Mouse (Mus musculus) midbrain, postnatal 0 days (tissue): Measurements from ENCODE around the gene Il18bp. TPM values are rescaled to one million over a fixed set of nuclear protein-coding genes. Genes with fewer than 3 reads are reported as not detected.

ENCODE experiments used
- ATAC-seq: fragments of 200-750 bp; cut with Nextera tagmentation; 2 replicates; pipeline ENCODE4 v1.8.0; 2017; ENCODE audit warnings: moderate number of reproducible peaks, mild to moderate bottlenecking, moderate TSS enrichment, moderate library complexity; ENCODE audit not compliant: low FRiP score
- DNase-seq: peaks from one replicate; pipeline ENCODE4 v3.0.0-alpha.2; 2015; ENCODE audit warnings: low spot score
- H3K27ac ChIP-seq: fragments of 300-500 bp; sonication (generic); 2 replicates; pipeline ENCODE4 v1.5.1; 2014; ENCODE audit warnings: low read depth, mild to moderate bottlenecking, low read length, mixed read lengths
- H3K27me3 ChIP-seq: fragments of 300-500 bp; sonication (generic); 2 replicates; pipeline ENCODE4 v1.6.1; 2014; ENCODE audit warnings: low read length, control low read depth, mixed read lengths; ENCODE audit not compliant: insufficient read depth
- H3K36me3 ChIP-seq: fragments of 300-500 bp; sonication (generic); 2 replicates; pipeline ENCODE4 v1.6.1; 2014; ENCODE audit warnings: low read length, control low read depth, mixed read lengths; ENCODE audit not compliant: insufficient read depth
- H3K4me1 ChIP-seq: fragments of 300-500 bp; sonication (generic); 2 replicates; pipeline ENCODE4 v1.6.1; 2014; ENCODE audit warnings: mild to moderate bottlenecking, control low read depth, antibody characterized with exemption, low read length, mixed read lengths; ENCODE audit not compliant: insufficient read depth
- H3K4me2 ChIP-seq: fragments of 300-500 bp; sonication (generic); 2 replicates; pipeline ENCODE4 v1.6.1; 2014; ENCODE audit warnings: low read depth, mild to moderate bottlenecking, low read length, mixed read lengths; ENCODE audit not compliant: poor library complexity, severe bottlenecking
- H3K4me3 ChIP-seq: fragments of 300-500 bp; sonication (generic); 2 replicates; pipeline ENCODE4 v1.5.1; 2014; ENCODE audit warnings: low read depth, mild to moderate bottlenecking, low read length, moderate library complexity
- H3K9ac ChIP-seq: fragments of 300-500 bp; sonication (generic); replicated peaks from 2 replicates; pipeline ENCODE4 v1.6.1; 2014; ENCODE audit warnings: mild to moderate bottlenecking, low read length, moderate library complexity, mixed read lengths; ENCODE audit not compliant: poor library complexity, severe bottlenecking
- H3K9me3 ChIP-seq: fragments of 300-500 bp; sonication (generic); 2 replicates; pipeline ENCODE4 v1.6.1; 2016; ENCODE audit warnings: low read length, control low read depth
- CTCF ChIP-seq: IDR thresholded peaks from 2 replicates; pipeline ENCODE4 v1.5.1; 2016; ENCODE audit warnings: antibody characterized with exemption, mild to moderate bottlenecking
- WGBS: fragments of 180-500 bp; shearing (Covaris S2); extraction: QIAGEN DNeasy Blood & Tissue Kit; methylation state at CpG from one replicate; pipeline ENCODE4 v1.1.7; 2014; 5-methylcytosine and 5-hydroxymethylcytosine counted together
- polyA plus RNA-seq: library from polyadenylated mRNA; unstranded; fragments of >200 nt; fragmentation: Nextera tagmentation; extraction: Ambion mirVana; gene quantifications from 2 replicates; pipeline ENCODE4 v1.2.1, GENCODE M21; 2015
- total RNA-seq: library from RNA; depleted of rRNA; stranded (reverse); fragments of >200 nt; gene quantifications from 2 replicates; pipeline ENCODE4 v1.2.3, GENCODE M21; 2014

Il18bp gene
- total and polyA plus RNA-seq, 2 experiments from 2014 or later, result 4.2 to 7.7 TPM

DNA sequence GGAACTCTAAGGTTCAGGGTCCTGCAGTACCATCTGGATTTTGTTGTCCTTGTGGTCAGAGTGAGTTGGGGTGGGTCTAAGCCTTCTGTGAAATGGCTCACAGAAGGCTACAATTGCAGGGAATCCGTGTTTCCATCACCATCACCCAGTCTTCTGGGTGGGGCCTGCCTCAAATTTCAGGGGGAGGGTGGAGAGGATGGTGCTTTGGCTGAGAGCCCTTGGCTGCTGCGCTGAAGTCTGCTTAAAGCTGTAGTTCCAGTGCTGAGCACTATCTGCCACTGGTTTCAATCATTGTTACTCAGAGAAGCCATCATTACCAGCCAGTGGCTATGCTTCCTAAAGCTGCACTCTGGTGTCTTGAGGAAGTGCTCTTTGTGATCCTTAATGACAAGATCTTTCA is 44.0 kb downstream of the Il18bp start:
- no peaks in the 10 kb centered on the region for H3K27me3 ChIP-seq
- 75% methylated on average over 2 of the region's 2 CpGs for WGBS
- TF ChIP-seq CTCF, result no peak
- H3K9me3 ChIP-seq, result no peaks in the 10 kb centered on the region
- 0 out of 2 replicates have a peak, but pooled peaks cover 7% of the 10 kb centered on the region for H3K4me1 ChIP-seq
- no peak for DNase-seq
- no peak overlapping the region for H3K4me2 ChIP-seq
- H3K36me3 ChIP-seq, result no peaks in the 10 kb centered on the region
- no peak for ATAC-seq
- no peak overlapping the region for H3K9ac ChIP-seq
- H3K27ac ChIP-seq, result no peak overlapping the region
- no peak overlapping the region for H3K4me3 ChIP-seq

DNA sequence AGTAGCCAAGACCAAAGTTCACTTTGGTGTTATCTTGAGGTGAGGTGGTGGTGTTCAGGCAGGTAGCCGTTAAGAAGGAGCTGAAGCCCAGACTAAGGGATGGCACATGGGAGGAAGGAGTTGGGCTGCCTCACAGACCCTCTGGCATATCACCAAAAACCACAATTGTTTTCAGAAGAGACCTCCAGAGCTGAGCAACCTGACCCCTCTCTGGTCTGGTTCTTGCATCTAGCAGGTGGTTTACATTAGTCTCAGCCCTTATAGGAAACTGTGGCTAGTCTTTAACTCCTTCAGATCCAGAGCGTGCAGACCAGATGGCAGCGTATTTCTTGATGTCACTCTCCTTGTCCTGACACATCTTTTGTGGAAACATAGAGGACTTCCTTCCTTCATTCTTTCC is 44.8 kb downstream of the Il18bp start:
- Histone ChIP-seq H3K4me3 (no peak overlapping the region), H3K4me2 (no peak overlapping the region), H3K27me3 (no peaks in the 10 kb centered on the region), H3K9ac (no peak overlapping the region), H3K4me1 (peaks cover 11% of the 10 kb centered on the region; the same call in 1 of the 2 replicates), H3K36me3 (no peaks in the 10 kb centered on the region), H3K9me3 (no peaks in the 10 kb centered on the region), H3K27ac (no peak overlapping the region)
- 86% methylated on average over 3 of the region's 3 CpGs for WGBS
- no peak for TF ChIP-seq CTCF
- DNase-seq, result no peak
- ATAC-seq, result no peak

DNA sequence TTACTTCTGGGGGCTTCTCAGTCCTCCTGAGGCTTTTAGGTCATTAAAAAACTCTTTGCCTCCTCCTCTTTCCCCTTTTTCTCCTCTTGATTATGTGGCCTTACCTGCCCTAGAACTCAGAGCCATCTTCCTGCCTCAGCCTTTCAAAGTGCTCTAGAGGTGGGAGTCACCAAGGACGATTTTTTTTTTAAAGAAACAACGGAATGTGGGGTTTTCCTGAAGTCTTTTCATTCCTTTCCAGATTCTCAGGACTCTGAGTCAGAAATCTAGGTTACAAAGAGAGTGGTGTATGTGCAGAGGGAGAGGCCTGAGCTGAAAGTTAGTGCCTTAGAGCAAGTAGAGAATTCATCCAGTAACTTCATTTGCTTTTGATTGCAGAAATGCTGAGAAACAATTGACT is 46.8 kb downstream of the Il18bp start:
- 53% methylated on average over 2 of the region's 2 CpGs for WGBS
- Histone ChIP-seq H3K9ac (peak overlapping the region; percentile 96), H3K4me3 (peak overlapping the region; percentile 77; the same call in 1 of the 2 replicates), H3K9me3 (no peaks in the 10 kb centered on the region), H3K4me1 (peaks cover 12% of the 10 kb centered on the region; the same call in 1 of the 2 replicates), H3K27ac (peak overlapping the region; percentile 99), H3K27me3 (no peaks in the 10 kb centered on the region), H3K36me3 (no peaks in the 10 kb centered on the region), H3K4me2 (peak overlapping the region; percentile 58)
- no peak for TF ChIP-seq CTCF
- ATAC-seq (no peak), DNase-seq (no peak)

DNA sequence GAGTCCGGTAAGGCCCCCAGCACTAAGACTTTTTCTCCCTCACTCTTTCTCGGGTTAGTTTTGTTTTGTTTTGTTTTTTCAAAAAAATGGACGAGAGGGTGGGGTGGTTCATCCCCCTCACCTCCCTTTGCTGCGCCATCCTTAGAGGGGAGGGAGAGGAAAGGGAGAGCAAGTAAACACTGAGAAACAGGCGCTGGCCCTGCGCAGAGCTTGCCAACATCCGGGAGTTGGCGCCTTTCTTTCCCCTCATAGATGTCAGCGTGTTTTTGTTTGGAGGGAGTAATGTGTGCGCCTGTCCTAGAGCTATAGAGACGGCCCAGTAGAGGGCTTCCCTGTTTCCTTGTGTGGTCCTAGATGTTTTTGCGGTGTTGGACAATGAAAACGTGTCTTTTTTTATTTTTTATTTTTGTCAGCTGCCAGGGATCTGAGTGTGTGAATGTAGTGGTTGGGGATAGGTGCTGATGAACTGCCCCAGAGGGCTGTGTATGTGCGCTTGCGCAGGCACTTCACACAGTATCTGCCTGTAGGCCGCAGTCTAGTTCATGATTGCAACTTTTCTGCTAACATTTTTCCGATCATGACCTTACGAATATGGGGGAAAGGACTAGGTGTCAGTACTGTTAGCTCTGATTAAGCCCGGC is 47.5 kb downstream of the Il18bp start:
- H3K36me3 ChIP-seq, result no peaks in the 10 kb centered on the region
- H3K27ac ChIP-seq, result peak overlapping the region; percentile 99
- H3K4me2 ChIP-seq, result peak overlapping the region; percentile 58
- TF ChIP-seq CTCF, result peak; percentile 27
- H3K27me3 ChIP-seq, result no peaks in the 10 kb centered on the region
- peaks cover 12% of the 10 kb centered on the region; the same call in 1 of the 2 replicates for H3K4me1 ChIP-seq
- peak; percentile 81 for ATAC-seq
- peak; percentile 95 for DNase-seq
- WGBS, result under 1% methylated on average over 19 of the region's 19 CpGs
- H3K9me3 ChIP-seq, result no peaks in the 10 kb centered on the region
- H3K4me3 ChIP-seq, result peak overlapping the region; percentile 77
- H3K9ac ChIP-seq, result peak overlapping the region; percentile 96

DNA sequence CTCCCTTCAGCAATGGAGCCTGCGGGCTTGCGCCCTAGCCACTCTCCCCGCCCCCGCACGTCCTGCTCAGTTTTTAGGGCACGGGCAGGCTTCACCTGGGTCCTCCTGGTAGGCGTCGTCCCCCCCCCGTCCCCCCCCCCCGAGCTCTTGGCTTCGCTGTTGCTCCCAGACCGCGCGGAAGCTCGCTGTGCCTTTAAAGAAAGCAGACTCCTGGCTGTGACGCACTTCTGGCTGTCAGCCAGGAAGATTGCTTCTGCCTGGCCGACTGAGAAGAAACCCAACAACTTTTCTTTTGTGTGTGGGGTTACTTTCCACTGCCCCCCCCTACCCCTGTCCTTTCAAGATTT is 48.1 kb downstream of the Il18bp start:
- 0% methylated on average over 12 of the region's 17 CpGs for WGBS
- no peaks in the 10 kb centered on the region for H3K9me3 ChIP-seq
- DNase-seq, result peak; percentile 97
- peak; percentile 84 for ATAC-seq
- TF ChIP-seq CTCF, result no peak
- peak overlapping the region; percentile 99 for H3K27ac ChIP-seq
- no peaks in the 10 kb centered on the region for H3K27me3 ChIP-seq
- no peaks in the 10 kb centered on the region for H3K36me3 ChIP-seq
- peaks cover 12% of the 10 kb centered on the region; the same call in 1 of the 2 replicates for H3K4me1 ChIP-seq
- peak overlapping the region; percentile 58 for H3K4me2 ChIP-seq
- peak overlapping the region; percentile 96 for H3K9ac ChIP-seq
- H3K4me3 ChIP-seq, result peak overlapping the region; percentile 77

DNA sequence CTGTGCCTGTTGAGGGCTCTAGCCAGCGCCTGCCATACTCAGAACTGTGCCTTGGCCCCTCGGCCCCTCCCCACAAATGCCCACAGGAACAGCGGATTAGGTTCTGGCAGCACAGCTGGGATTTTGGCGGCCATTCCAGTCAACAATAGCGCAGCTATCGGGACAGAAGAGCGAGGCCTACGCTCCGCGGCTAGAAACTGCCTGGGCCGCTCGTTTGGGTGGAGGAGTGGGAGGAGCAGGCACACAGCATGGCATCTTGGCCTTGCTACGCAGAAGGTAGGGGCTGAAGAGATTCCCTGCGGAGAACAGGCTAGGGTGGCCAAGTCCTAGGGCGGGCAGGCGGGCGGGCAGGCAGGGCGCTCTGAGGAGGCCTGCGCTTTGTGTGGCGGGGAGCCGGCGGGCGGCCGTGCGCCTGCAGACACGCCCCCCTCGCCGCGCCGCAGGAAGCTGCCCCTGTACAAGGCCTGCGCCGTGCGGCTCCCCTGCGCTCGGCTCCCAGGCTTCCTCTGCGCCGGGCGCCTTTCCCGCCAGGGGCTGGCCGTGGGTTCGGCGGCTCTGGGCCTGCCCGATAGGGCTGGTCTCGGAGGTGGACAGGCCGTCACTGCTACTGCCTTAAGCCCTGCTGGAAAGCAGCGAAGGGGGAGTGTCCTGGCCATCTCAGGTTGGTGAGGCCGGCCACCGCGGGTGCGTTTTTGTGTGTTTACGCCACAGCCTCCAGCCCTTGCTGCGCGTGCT is 48.6 kb downstream of the Il18bp start:
- TF ChIP-seq CTCF, result no peak
- H3K4me1 ChIP-seq, result peaks cover 12% of the 10 kb centered on the region; the same call in 1 of the 2 replicates
- DNase-seq, result peak; percentile 86
- WGBS, result 0% methylated on average over 44 of the region's 53 CpGs
- H3K9ac ChIP-seq, result peak overlapping the region; percentile 96
- no peaks in the 10 kb centered on the region for H3K27me3 ChIP-seq
- peak overlapping the region; percentile 77 for H3K4me3 ChIP-seq
- H3K27ac ChIP-seq, result peak overlapping the region; percentile 99
- H3K36me3 ChIP-seq, result no peaks in the 10 kb centered on the region
- H3K4me2 ChIP-seq, result peak overlapping the region; percentile 58
- peak; percentile 83 for ATAC-seq
- H3K9me3 ChIP-seq, result no peaks in the 10 kb centered on the region
